Mouse (Mus musculus) ES-Bruce4 (cell line): ENCODE results near the gene Letm1. TPM values are rescaled to one million over a fixed set of nuclear protein-coding genes. Genes with fewer than 3 reads are reported as not detected.

Experiments used
- H3K27ac ChIP-seq: 2 replicates; pipeline ENCODE4 v1.5.1; 2012; ENCODE audit warnings: low read length, inconsistent platforms; ENCODE audit not compliant: insufficient read depth
- H3K27me3 ChIP-seq: 2 replicates; pipeline ENCODE4 v1.6.1; 2012; ENCODE audit warnings: mild to moderate bottlenecking, low read length, inconsistent platforms; ENCODE audit not compliant: control insufficient read depth, poor library complexity, insufficient read depth, severe bottlenecking
- H3K36me3 ChIP-seq: 2 replicates; pipeline ENCODE4 v1.6.1; 2012; ENCODE audit warnings: inconsistent platforms, mild to moderate bottlenecking, low read length, moderate library complexity; ENCODE audit not compliant: control insufficient read depth, poor library complexity, insufficient read depth, severe bottlenecking
- H3K4me1 ChIP-seq: one replicate; pipeline ENCODE4 v1.8.1; 2011; ENCODE audit warnings: low read length; ENCODE audit not compliant: control insufficient read depth, insufficient read depth
- H3K4me3 ChIP-seq: 2 replicates; pipeline ENCODE4 v1.5.1; 2011; ENCODE audit warnings: low read depth, mild to moderate bottlenecking, low read length
- H3K9ac ChIP-seq: 2 replicates; pipeline ENCODE4 v1.6.1; 2012; ENCODE audit warnings: low read depth, mild to moderate bottlenecking, inconsistent platforms; ENCODE audit not compliant: poor library complexity, severe bottlenecking
- H3K9me3 ChIP-seq: replicated peaks from 2 replicates; pipeline ENCODE4 v1.6.1; 2012; ENCODE audit warnings: mild to moderate bottlenecking, low read length, inconsistent platforms; ENCODE audit not compliant: control insufficient read depth, poor library complexity, insufficient read depth, severe bottlenecking
- CTCF ChIP-seq: IDR thresholded peaks from one replicate; pipeline ENCODE4 v1.8.1; 2011; ENCODE audit warnings: low read depth, low read length
- EP300 ChIP-seq: IDR thresholded peaks from 2 replicates; pipeline ENCODE4 v1.6.1; 2011; ENCODE audit warnings: low read depth, low read length; ENCODE audit not compliant: insufficient read depth
- POLR2A ChIP-seq: IDR thresholded peaks from one replicate; pipeline ENCODE4 v1.8.1; 2011; ENCODE audit warnings: low read length; ENCODE audit not compliant: insufficient read depth
- polyA plus RNA-seq: library from polyadenylated mRNA; stranded (reverse); fragments of >200 nt; gene quantifications from 2 replicates; pipeline ENCODE4 v1.2.4, GENCODE M21; 2011; ENCODE audit warnings: low read depth; ENCODE audit not compliant: missing spikeins, insufficient read depth, insufficient read length

Gene Letm1
- polyA plus RNA-seq, 1 experiment: 34.2 TPM

DNA sequence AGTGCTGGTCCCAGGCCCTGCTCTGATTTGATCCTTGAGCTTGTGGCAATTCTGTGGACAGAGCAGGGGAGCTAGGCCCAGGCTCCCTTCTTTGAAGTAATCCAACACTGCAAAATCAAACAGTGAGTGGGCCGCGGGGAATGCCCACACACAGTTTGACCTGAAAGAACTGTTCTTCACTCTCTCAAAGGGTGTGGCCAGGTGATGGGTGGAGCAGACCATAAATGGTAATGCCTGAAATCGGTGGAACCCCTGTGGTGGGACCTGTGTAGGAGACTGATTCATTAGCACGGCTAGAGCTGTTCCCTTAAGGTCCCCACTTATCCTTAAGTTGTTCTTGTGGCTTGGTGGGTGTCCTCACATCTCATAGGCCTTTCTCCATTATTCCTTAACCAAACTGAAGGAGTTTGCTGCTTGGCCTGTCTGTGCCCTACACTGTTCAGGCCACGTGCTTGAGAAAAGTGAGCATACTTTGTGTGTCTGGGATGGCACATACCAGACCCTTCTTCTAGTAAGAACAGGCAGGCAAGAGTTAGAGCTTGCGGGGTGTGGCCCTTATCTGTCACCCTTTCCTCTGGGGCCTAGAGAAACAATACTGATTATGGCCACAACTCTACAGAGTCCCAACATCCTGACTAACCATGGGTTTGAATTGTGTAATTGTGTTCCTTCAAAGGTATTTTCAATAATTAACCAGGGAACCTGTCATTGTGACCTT is 33.5 kb upstream of the Letm1 start:
- no peak for TF ChIP-seq EP300
- no peak for TF ChIP-seq POLR2A
- TF ChIP-seq CTCF: no peak

DNA sequence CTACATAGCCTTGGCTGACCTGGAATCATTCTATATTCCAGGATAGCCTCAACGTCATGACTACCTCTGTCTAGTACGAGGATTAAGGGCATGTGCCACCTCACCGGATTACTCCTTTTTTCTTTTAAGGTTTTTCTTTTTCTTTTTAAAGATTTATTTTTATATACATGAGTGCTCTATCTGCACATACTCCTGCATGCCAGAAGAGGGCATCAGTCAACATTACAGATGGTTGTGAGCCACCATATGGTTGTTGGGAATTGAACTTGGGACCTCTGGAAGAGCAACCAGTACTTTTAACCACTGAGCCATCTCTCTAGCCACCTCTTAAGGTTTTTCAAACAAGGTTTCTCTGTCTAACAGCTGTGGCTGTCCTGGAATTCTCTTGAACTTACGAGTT is 28.9 kb upstream of the Letm1 start:
- TF ChIP-seq POLR2A: no peak
- no peak for TF ChIP-seq EP300
- no peaks in the 10 kb centered on the region for H3K9me3 ChIP-seq
- no peaks in the 10 kb centered on the region for H3K4me1 ChIP-seq
- no peak overlapping the region for H3K9ac ChIP-seq
- H3K36me3 ChIP-seq: no peaks in the 10 kb centered on the region
- no peaks in the 10 kb centered on the region; the same call in 1 of the 2 replicates for H3K27me3 ChIP-seq
- H3K4me3 ChIP-seq: no peak overlapping the region
- H3K27ac ChIP-seq: no peak overlapping the region

More for the DNA sequence above, 33.5 kb upstream of the Letm1 start:
- Histone ChIP-seq H3K9me3 (no peaks in the 10 kb centered on the region), H3K9ac (no peak overlapping the region), H3K4me1 (peaks cover 2% of the 10 kb centered on the region), H3K27me3 (peaks cover 4% of the 10 kb centered on the region), H3K36me3 (no peaks in the 10 kb centered on the region), H3K27ac (no peak overlapping the region), H3K4me3 (no peak overlapping the region)

DNA sequence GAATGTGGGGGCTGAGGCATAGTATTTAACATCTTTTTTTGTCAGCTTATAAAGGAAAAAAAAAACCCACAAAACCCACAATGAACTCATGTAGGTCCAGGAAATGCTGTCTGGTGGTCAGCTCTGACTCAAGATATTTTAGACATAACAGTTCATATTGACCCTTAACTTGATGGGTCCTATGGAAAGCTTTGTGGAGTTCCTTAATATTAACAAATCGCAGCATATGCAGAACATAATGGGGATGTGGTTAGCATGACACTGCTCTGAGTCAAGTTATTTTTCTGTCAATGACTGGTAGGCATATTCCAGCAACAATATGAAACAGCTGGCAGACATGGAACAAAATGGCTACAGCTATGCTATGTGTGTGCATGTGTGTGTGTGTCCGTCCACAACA is 20.7 kb upstream of the Letm1 start:
- H3K27ac ChIP-seq: no peak overlapping the region
- TF ChIP-seq EP300: no peak
- no peak for TF ChIP-seq CTCF
- TF ChIP-seq POLR2A: no peak
- no peaks in the 10 kb centered on the region for H3K4me1 ChIP-seq
- H3K9ac ChIP-seq: no peak overlapping the region
- H3K9me3 ChIP-seq: no peaks in the 10 kb centered on the region; the same call in 1 of the 2 replicates
- no peak overlapping the region for H3K4me3 ChIP-seq
- no peaks in the 10 kb centered on the region; the same call in 1 of the 2 replicates for H3K27me3 ChIP-seq
- no peaks in the 10 kb centered on the region for H3K36me3 ChIP-seq

DNA sequence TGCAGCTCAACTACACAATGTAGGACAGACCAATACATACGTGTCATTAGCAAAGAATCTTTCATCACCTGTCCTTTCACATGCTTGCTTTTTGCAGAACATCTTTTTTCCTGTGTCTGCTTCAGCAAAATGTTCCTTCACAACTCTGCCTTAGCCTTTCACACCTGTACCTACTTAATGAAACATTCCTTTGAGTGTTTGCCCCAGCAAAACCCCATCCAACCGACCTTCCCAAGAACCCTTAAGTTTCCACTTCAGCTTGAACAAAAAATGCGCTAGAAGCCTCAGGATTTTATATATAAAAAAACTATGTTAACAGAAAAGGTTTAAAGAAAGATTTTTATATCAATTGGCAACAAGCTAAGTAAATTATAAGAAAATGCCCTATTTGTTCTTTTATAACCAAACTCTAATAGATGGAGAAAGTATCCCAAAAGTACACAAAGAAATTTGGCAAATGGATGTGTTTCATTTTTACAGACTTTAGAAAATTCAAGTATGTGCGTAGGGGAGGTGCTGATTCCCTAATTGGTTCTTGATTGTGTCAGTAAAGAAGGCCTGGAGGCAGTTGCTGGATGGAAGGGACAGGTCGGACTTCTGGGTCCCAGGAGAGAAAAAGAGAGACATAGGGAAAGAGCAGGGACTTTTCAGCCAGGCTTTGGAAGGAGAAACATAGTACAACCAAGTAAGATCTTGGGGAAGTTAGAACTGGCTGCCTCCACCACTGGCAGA is 9.5 kb upstream of the Letm1 start:
- no peaks in the 10 kb centered on the region for H3K4me1 ChIP-seq
- no peak overlapping the region for H3K9ac ChIP-seq
- H3K4me3 ChIP-seq: no peak overlapping the region
- H3K27ac ChIP-seq: no peak overlapping the region
- H3K36me3 ChIP-seq: no peaks in the 10 kb centered on the region
- H3K9me3 ChIP-seq: peaks cover 5% of the 10 kb centered on the region
- no peaks in the 10 kb centered on the region for H3K27me3 ChIP-seq
- TF ChIP-seq EP300 (no peak), POLR2A (no peak), CTCF (no peak)

DNA sequence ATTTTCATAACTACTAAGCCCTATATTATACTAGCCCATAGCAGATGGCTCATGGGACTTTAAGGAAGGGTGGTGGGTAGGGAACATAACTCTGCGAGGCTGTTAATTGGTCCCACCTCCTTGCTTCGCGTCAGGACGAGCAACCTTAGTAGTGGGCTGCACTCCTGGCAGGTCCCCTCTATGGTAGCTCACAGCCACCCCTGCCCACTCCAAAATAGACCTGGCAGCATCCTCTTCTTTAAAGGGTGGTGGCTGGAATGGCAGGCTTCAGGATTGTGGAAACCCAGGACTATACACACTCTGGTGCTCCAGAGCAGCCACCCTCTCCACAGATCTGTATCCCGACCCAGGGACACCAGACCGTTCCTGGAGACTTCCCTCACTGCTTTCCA is 378 bp upstream of the Letm1 start:
- Histone ChIP-seq H3K4me3 (peak overlapping the region; percentile 67), H3K9ac (peak overlapping the region; percentile 76), H3K4me1 (no peaks in the 10 kb centered on the region), H3K9me3 (no peaks in the 10 kb centered on the region), H3K27me3 (no peaks in the 10 kb centered on the region), H3K27ac (no peak overlapping the region), H3K36me3 (no peaks in the 10 kb centered on the region)
- TF ChIP-seq CTCF (no peak), POLR2A (no peak), EP300 (no peak)

DNA sequence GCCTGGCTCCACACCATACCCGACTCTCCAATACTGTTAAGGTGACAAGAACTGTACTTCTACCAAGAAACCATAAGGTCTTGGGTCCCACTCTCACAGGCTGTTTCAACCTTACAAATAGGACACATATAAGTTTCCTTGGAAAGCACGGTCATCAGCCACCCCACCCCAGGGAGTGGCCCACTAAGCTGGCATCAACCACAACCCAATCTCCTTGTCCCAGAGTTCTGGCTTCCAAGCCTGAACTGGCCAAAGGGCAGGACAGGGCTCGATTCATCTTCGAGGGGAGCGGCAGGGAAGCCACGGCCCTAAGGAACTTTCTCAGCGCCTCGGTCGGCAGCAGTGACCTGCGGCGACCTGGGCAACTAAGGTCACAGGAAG is 663 bp downstream of the Letm1 start:
- H3K27ac ChIP-seq: no peak overlapping the region
- H3K9me3 ChIP-seq: no peaks in the 10 kb centered on the region
- no peak for TF ChIP-seq CTCF
- no peak for TF ChIP-seq EP300
- no peak for TF ChIP-seq POLR2A
- peak overlapping the region; percentile 85 for H3K4me3 ChIP-seq
- no peaks in the 10 kb centered on the region for H3K4me1 ChIP-seq
- H3K9ac ChIP-seq: peak overlapping the region; percentile 76
- H3K36me3 ChIP-seq: no peaks in the 10 kb centered on the region
- H3K27me3 ChIP-seq: no peaks in the 10 kb centered on the region
